Mouse (Mus musculus): Measurements from ENCODE around the gene Opa3. TPM values are rescaled to one million over a fixed set of nuclear protein-coding genes. Genes with fewer than 3 reads are reported as not detected.

Opa3 gene
- total RNA-seq, 1 experiment from 2014 or later, result 26.8 TPM

- ATAC-seq (replicated peaks in 1 of 2; ENCODE audit: insufficient read depth in 1 of 2, low FRiP score in 2 of 2, low TSS enrichment in 1 of 2, low read depth in 1 of 2, poor library complexity in 2 of 2, severe bottlenecking in 2 of 2), result no peak
Measured at GRCm38 (mm10) chr7:19290969-19291596, 62.9 kb downstream of the Opa3 start.

DNA sequence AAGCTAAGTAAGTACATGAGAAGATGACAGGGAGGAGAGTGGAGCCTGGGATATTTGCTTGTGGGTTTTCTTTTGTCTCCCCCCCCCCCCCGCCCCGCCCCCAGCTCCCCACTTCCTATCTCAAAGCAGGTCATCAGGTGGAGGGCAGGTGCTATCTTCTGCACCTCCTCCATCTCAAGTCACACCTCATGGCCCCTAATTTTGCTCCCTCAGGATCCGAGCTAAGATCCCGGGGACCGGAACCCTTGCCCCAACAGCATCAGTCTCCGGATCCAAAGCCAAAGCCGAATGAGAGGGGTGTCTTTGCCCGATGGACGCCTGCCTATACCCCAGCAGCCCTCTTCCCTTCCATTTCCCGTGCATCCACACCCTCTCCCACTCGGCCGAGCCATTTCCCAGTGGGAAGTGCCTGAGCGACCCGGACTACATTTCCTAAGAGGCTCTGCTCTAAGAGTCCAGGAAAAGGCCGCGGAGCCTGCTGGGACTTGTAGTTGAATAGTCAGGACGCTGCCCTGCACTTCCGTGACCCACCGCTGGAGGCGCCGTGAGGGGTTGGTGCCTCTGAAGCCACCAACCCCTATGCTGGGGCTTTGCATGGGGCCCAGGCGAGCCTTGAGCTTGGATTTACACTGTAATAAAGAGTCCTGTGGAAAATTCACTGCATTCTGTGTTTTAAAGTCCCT lies 67.5 kb downstream of the Opa3 start:
- peak; percentile 76 to 78 for ATAC-seq (replicated peaks in 1 of 2; ENCODE audit: insufficient read depth in 1 of 2, low FRiP score in 2 of 2, low TSS enrichment in 1 of 2, low read depth in 1 of 2, poor library complexity in 2 of 2, severe bottlenecking in 2 of 2)

DNA sequence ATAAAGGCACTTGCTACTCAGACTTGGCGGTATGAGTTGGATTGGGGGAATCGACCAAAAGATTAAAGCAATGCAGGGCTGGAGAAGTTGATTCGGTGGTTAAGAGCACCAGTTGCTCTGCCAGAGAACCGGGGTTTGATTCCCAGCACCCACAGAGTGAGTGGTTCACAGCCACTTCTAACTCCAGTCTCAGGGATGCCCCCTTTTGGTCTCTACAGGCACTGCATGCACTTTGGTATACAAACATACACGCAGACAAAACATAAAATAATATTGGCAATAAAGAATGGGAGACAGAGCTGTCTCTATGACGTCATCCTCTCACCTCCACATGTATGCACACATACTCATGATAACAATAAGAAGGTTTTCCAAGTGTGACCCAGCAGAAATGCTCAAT lies 68.9 kb downstream of the Opa3 start:
- no peak for ATAC-seq (replicated peaks in 1 of 2; ENCODE audit: insufficient read depth in 1 of 2, low FRiP score in 2 of 2, low TSS enrichment in 1 of 2, low read depth in 1 of 2, poor library complexity in 2 of 2, severe bottlenecking in 2 of 2)

DNA sequence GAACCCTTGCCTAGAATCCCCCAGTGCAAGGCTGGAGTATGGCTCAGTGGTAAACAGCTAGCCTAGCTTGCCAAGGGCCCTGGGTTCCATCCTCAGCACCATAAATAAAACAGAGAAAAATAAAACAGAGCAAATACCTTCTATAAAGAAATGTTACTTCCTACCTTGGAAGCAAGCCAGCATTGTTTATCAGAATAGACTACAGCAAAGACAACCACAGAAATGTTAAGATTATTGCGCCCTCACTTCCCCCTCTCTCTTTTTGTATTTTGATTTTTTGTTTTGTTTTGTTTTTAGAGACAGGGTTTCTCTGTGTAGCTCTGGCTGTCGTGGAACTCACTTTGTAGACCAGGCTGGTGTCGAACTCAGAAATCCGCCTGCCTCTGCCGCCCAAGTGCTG lies 69.7 kb downstream of the Opa3 start:
- ATAC-seq (replicated peaks in 1 of 2; ENCODE audit: insufficient read depth in 1 of 2, low FRiP score in 2 of 2, low TSS enrichment in 1 of 2, low read depth in 1 of 2, poor library complexity in 2 of 2, severe bottlenecking in 2 of 2), result no peak

- ATAC-seq (replicated peaks in 1 of 2; ENCODE audit: insufficient read depth in 1 of 2, low FRiP score in 2 of 2, low TSS enrichment in 1 of 2, low read depth in 1 of 2, poor library complexity in 2 of 2, severe bottlenecking in 2 of 2), result no peak
Measured at GRCm38 (mm10) chr7:19299194-19299593, 71.1 kb downstream of the Opa3 start.

- ATAC-seq (replicated peaks in 1 of 2; ENCODE audit: insufficient read depth in 1 of 2, low FRiP score in 2 of 2, low TSS enrichment in 1 of 2, low read depth in 1 of 2, poor library complexity in 2 of 2, severe bottlenecking in 2 of 2), result peak; percentile 8 to 29; a peak in 1 of 4 replicates
Measured at GRCm38 (mm10) chr7:19300501-19301421, 72.6 kb downstream of the Opa3 start.

DNA sequence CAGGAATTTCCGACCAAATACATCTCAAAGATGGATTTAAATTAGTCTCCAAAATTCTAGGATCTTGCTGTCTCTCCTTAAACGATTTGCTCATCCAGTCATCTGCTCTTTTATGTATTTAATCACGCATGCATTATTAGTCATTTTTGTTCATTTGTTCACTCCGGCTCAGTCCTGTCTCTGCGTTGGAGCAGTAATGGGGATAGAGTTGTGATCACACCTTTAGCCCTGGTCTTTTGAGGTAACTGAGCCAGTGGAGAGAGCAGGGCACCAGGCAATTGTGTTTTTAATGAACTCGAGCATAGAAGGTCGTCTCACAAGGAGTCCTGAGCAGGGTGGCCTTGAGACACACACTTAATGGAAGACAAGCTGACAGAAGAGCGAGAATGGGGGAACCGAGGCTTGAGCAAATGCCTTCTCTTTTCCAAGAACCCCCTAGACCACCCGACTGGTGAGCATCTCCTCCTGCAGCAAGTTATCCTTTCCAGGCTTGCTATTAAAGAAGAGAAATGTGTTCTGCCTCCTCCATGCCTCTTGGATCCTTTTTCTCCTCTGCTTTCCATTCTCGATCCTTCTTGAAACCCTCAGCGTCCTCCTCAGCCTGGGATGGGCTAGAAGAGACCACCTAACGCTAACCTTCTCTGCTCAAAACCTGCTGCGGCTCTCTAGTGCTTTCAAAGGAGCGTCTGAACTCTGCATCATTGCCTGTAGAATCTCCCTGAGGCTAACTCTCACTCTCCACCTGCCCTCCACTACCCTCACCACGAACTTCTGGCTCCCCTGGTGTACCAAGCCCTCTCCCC lies 73.5 kb downstream of the Opa3 start:
- ATAC-seq (replicated peaks in 1 of 2; ENCODE audit: insufficient read depth in 1 of 2, low FRiP score in 2 of 2, low TSS enrichment in 1 of 2, low read depth in 1 of 2, poor library complexity in 2 of 2, severe bottlenecking in 2 of 2), result peak; percentile 1 to 4; a peak in 1 of 4 replicates

- ATAC-seq (replicated peaks in 1 of 2; ENCODE audit: insufficient read depth in 1 of 2, low FRiP score in 2 of 2, low TSS enrichment in 1 of 2, low read depth in 1 of 2, poor library complexity in 2 of 2, severe bottlenecking in 2 of 2), result no peak
Measured at GRCm38 (mm10) chr7:19302264-19303045, 74.3 kb downstream of the Opa3 start.

DNA sequence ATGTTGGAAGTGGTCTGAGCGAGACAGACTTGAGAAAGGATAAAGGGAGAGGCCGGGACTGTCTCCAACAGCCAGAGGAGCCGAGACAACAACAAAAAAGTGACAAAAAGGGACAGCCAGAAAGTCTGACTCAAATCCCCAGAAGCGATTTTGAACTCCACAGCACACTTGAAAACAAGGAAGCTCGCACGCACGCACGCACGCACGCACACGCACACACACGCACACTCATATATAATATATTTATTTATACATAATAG lies 74.8 kb downstream of the Opa3 start:
- ATAC-seq (replicated peaks in 1 of 2; ENCODE audit: insufficient read depth in 1 of 2, low FRiP score in 2 of 2, low TSS enrichment in 1 of 2, low read depth in 1 of 2, poor library complexity in 2 of 2, severe bottlenecking in 2 of 2), result no peak

GRCm38 (mm10) chr7:19303770-19304169 lies 75.6 kb downstream of the Opa3 start:
- ATAC-seq (replicated peaks in 1 of 2; ENCODE audit: insufficient read depth in 1 of 2, low FRiP score in 2 of 2, low TSS enrichment in 1 of 2, low read depth in 1 of 2, poor library complexity in 2 of 2, severe bottlenecking in 2 of 2), result peak; percentile 1 to 6; a peak in 1 of 4 replicates

- no peak for ATAC-seq (replicated peaks in 1 of 2; ENCODE audit: insufficient read depth in 1 of 2, low FRiP score in 2 of 2, low TSS enrichment in 1 of 2, low read depth in 1 of 2, poor library complexity in 2 of 2, severe bottlenecking in 2 of 2)
Measured at GRCm38 (mm10) chr7:19304501-19305412, 76.6 kb downstream of the Opa3 start.

GRCm38 (mm10) chr7:19305413-19305735 lies 77.2 kb downstream of the Opa3 start:
- no peak for ATAC-seq (replicated peaks in 1 of 2; ENCODE audit: insufficient read depth in 1 of 2, low FRiP score in 2 of 2, low TSS enrichment in 1 of 2, low read depth in 1 of 2, poor library complexity in 2 of 2, severe bottlenecking in 2 of 2)

Other genes starting within 250 kb of the Opa3 start
- not detected in 2 replicates for gene Nanos2, start 240.9 kb upstream of the Opa3 start, total RNA-seq (2017)
- 0.10 and 0.69 TPM in 2 replicates for gene Mypop, start 237.1 kb upstream of the Opa3 start, total RNA-seq (2017)
- 13.1 and 16.8 TPM in 2 replicates for gene Irf2bp1, start 224.3 kb upstream of the Opa3 start, total RNA-seq (2017)
- 2.7 and 3.3 TPM in 2 replicates for gene Foxa3, start 204.8 kb upstream of the Opa3 start, total RNA-seq (2017)
- 41.0 and 42.4 TPM in 2 replicates for gene Sympk, start 204.0 kb upstream of the Opa3 start, total RNA-seq (2017)
- not detected in 2 replicates for gene Rsph6a, start 173.6 kb upstream of the Opa3 start, total RNA-seq (2017)
- 13.5 TPM in 2 replicates for gene Dmwd, start 152.1 kb upstream of the Opa3 start, total RNA-seq (2017)
- 3.6 TPM in 1 of 2 replicates, not detected in the other for gene Dmpk, start 144.5 kb upstream of the Opa3 start, total RNA-seq (2017)
- 7.9 and 9.3 TPM in 2 replicates for gene Six5, start 133.7 kb upstream of the Opa3 start, total RNA-seq (2017)
- gene Gm4969, start 110.0 kb upstream of the Opa3 start, total RNA-seq (2017), result 0.50 and 1.1 TPM in 2 replicates
- 7.8 and 8.3 TPM in 2 replicates for gene Fbxo46, start 108.5 kb upstream of the Opa3 start, total RNA-seq (2017)
- 3.5 and 4.8 TPM in 2 replicates for gene Qpctl, start 79.0 kb upstream of the Opa3 start, total RNA-seq (2017)
- gene Snrpd2, start 78.6 kb upstream of the Opa3 start, total RNA-seq (2017), result 55.1 and 97.6 TPM in 2 replicates
- gene Gipr, start 62.2 kb upstream of the Opa3 start, total RNA-seq (2017), result not detected in 2 replicates
- 20.0 and 23.6 TPM in 2 replicates for gene Eml2, start 51.9 kb upstream of the Opa3 start, total RNA-seq (2017)
- 0.74 and 1.4 TPM in 2 replicates for gene Gpr4, start 15.8 kb upstream of the Opa3 start, total RNA-seq (2017)
- 99.8 and 117 TPM in 2 replicates for gene Vasp, start 43.5 kb downstream of the Opa3 start, total RNA-seq (2017)
- 0.25 TPM in 1 of 2 replicates, not detected in the other for gene Ppm1n, start 51.7 kb downstream of the Opa3 start, total RNA-seq (2017)
- not detected in 2 replicates for gene Rtn2, start 54.3 kb downstream of the Opa3 start, total RNA-seq (2017)
- gene Fosb, start 81.7 kb downstream of the Opa3 start, total RNA-seq (2017), result 190 and 280 TPM in 2 replicates
- 20.0 and 28.0 TPM in 2 replicates for gene Ercc1, start 116.4 kb downstream of the Opa3 start, total RNA-seq (2017)
- gene Cd3eap, start 131.1 kb downstream of the Opa3 start, total RNA-seq (2017), result 20.9 and 23.6 TPM in 2 replicates
- 0.25 and 0.60 TPM in 2 replicates for gene Ppp1r13l, start 131.4 kb downstream of the Opa3 start, total RNA-seq (2017)
- 32.3 and 42.5 TPM in 2 replicates for gene Ercc2, start 153.7 kb downstream of the Opa3 start, total RNA-seq (2017)
- gene Klc3, start 175.8 kb downstream of the Opa3 start, total RNA-seq (2017), result 1.5 and 2.6 TPM in 2 replicates
- 0.25 and 0.31 TPM in 2 replicates for gene Ckm, start 176.4 kb downstream of the Opa3 start, total RNA-seq (2017)
- gene Mark4, start 230.5 kb downstream of the Opa3 start, total RNA-seq (2017), result 6.4 and 11.8 TPM in 2 replicates
- gene Exoc3l2, start 235.0 kb downstream of the Opa3 start, total RNA-seq (2017), result 2.2 and 3.8 TPM in 2 replicates